Mouse (Mus musculus): ENCODE results near the gene Arhgap15.

GRCm38 (mm10) chr2:44271455-44272346 lies 523.1 kb downstream of the Arhgap15 start:
- no peak for TF ChIP-seq CTCF (IDR thresholded peaks at IDR 0.05)
- no peak for TF ChIP-seq POLR2A (IDR thresholded peaks at IDR 0.05; ENCODE audit: insufficient read depth, low read depth, low read length)
- no peak for TF ChIP-seq EP300 (IDR thresholded peaks at IDR 0.05; ENCODE audit: insufficient read depth, low read depth, low read length)

All from heart, adult 2 months (tissue).